Mouse (Mus musculus) stomach, postnatal 0 days (tissue): ENCODE results near the gene 4430402I18Rik.

ENCODE experiments used
- CTCF ChIP-seq: IDR thresholded peaks from 2 replicates; pipeline ENCODE4 v1.5.1; 2016; ENCODE audit warnings: antibody characterized with exemption, low read depth, mild to moderate bottlenecking, moderate library complexity
- EP300 ChIP-seq: optimal IDR thresholded peaks from 2 replicates; pipeline ENCODE3; 2016; ENCODE audit warnings: antibody characterized with exemption

DNA sequence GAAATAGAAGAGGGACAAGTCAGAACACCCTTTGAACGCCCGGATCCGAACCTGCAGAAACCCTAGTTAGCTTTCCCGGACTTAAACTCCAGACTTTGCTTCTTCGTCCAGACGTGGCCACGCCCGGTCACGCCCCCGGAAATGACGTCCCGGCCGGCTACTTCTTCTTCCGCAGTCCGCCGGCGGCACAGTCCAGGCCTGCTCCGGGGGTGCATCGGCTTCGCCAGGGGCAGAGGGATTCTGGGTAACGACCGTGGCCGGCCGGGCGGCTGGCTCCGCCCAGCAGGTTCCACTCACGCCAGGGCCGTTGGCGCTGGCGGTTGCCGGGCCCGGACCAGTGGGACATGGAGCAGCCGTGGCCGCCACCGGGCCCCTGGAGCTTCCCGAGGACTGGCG lies 22.6 kb upstream of the 4430402I18Rik start, which contains the start of gene Cdc37l1:
- peak; percentile 19; the same call in 1 of the 2 replicates for TF ChIP-seq CTCF
- peak; percentile 64 for TF ChIP-seq EP300
